Mouse (Mus musculus): ENCODE data around the gene Scfd2.

Gene Scfd2

DNA sequence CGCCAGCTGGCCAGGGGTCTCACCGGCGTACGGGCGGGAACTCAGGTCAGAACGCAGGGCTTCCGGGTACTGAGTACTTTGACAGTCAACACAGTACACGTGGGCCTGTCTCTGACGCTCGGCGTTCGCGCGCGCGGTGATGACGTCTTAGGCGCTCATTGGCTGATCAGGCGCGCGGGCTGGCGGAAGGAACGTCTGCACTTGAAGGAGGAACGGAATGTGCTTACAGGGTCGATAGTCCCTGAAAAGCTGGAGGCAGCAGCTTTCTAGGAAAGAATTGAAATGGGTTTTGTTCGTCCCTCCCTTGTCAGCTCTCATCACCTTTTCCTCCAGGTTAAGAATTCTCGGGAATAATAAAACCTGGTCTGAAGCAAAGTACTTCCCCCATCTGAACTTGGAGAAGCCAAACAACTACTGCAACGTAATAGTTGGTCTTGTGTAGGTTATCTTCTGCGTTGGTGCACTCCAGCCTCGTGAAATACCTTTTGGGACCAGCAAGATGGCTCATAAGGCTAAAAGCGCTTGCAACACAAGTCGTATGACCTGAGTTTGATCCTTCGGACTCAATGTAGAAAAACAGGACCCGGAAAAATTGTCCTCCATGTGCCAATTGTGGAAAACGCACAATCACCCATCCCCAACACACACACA is at the start of gene Scfd2:
Gene Scfd2 (minus strand): TSS at position 130 of the 651 bp plus-strand sequence.
- peak; percentile 97 for DNase-seq

DNA sequence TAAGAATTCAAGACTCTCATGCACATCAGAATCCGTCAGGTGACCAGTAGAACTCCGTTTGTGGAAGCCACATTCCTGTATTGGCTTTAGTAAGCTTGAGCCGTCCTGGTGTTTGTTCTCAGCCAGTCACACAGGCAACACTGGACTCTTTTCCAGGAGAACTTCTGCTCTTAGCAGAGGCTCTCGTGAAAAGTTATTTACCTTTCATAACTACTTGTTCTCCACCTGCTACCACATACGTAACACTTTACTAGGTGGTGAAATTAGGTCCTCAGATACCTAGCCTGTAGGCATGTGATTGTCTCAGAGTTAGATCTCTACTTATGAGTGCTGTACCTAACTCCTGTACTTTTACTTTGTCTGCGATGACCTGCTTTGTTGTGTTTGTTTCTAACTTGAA is 40.2 kb upstream of the Scfd2 start:
- DNase-seq: no peak

DNA sequence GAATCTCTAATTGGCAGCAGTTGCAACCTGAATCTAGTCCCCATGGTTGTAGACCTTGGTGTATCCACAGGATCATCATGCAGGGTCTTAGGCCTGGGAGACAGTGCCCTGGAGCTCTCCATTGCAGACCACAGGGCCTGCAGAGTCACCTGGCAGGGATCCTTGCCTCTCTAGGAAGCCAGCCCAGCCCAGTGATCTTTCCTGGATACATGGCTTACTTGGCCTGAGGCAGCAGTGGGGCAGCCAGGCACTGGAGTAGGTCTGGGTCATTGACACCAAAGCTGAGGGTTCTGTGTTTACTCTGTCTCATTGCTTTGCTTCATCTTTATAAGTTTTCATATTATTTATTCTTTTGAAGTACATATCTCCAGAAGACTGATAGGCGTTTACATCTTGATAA is 29.6 kb upstream of the Scfd2 start:
- no peak for DNase-seq

DNA sequence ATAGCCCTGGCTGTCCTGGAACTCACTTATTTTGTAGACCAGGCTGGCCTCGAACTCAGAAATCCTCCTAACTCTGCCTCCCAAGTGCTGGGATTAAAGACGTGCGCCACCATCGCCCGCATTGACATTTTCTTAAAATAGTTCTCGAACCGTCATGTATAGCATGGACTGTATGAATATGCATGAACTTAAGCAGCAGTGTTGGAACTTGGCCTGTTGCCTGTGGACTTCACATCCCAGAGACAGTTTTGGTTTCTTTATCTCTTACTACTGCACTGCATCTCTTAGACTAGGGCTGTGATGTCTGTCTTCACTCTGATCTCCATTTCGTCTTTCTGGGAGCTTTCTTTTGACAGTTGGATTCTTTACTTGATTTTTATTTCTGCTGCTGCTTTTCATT is 18.0 kb upstream of the Scfd2 start:
- no peak for DNase-seq

DNA sequence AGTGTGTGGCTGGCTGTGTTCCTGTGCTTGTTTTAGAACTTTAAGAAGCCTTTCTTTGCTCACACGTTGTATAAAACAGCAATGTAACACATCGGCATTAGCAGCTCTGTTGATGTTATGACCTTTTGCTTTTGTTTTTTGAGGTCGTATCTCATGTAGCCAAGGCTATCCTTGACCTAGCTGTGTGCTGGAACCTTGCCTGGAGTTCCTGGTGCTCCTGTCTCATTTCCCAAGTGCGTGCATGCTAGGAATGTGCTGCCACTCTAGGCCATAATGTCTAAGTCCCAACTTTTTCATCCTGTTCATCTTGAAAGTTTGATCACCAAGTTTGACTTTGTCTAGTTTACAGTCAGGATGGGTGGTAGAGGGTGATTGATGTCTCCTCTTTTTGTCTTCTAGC is 14.0 kb upstream of the Scfd2 start:
- DNase-seq: no peak

DNA sequence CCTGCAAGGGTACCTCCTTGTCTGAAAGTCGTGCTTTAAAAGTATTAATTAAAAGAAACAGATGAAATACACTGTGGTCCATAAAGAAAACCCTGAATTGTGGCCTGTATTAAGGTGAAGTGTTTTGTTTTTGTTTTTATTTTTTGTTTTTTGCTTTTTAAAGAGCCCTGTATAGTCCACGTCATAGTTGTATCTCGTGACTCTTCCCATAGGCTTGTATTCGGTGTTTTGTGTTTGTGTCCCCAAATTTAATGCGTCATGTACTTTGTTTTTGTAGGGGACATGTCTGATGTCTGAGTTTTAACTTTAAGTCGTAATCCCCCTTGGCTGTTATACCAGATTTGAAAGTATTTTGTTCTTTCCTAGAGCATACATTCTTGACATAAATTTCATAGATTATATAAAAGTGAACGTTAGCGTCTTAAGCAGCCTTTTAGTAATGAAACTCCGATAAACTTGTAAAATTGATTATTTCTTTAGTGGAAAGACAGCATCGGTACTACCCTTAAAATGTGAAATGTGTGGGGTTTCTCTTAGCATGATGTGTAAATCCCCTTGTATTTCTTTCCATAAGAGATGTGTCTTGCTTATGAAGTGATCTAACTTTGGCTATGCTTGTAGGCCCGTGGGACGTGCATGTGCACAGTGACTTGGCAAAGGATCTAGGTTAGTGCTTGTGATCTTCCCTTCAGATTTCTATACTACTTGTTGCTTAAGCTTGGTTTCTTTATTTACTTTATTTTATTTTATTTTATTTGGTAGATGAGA is 4.8 kb upstream of the Scfd2 start:
- no peak for DNase-seq

DNA sequence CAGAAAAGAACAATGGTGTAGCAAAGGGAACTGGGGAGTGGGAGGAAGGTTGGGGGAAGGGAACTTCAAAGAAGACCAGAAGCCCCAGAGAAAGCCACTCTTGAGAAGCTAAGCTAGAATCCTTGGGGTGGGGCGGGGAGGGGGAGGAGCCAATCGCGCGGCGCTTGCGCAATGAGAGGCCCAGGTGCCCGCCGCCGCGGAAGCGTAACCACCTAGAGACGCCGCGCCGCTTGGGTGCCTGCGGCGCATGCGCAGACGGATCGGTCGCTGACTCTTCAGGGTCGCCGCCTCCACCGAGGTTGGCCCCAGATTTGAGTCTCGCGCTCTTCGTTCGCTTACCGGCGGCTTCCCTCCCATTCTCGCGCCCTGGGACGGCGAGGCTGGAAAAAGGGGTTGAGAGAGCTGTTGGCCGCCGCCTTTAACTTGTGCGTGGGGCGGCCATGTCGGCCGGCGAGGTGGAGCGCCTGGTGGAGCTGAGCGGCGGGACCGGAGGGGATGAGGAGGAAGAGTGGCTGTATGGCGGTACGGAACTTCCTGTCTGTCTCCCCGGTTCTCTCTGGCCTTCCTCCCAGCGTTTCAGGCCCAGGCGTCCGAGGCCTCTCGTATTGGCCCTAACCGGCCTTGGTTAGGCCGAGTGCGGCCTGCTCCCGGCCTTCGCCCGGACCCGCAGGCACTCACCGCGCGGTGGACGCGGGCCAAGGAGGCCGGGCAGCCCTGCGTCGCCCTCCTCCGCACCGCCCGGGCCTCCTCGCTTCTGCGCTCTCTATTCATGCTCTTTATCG is 3.9 kb upstream of the Scfd2 start, which contains the start of gene Fip1l1:
Gene Fip1l1 (plus strand): TSS at position 210 of the 782 bp plus-strand sequence.
- peak; percentile 96 for DNase-seq

DNA sequence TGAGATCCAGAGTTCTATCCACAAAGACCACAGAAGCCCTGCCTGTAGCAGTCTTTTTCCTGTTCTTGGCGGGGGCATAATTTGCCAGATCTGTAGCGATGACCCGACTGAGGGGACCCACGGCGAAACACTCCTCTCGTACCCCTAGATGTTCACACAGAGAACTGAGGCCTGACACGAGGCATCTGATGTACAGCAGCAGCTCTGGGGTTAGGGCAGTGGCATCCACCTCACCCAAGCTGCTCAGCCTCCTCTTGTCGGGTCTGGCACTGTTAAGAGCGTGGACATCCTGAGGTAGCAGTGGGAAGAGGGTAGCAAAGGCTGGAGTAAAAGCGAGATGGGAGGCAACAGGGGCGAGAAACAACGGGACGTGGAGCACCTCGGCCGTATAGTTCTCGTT is 774 bp downstream of the Scfd2 start:
- DNase-seq: no peak

DNA sequence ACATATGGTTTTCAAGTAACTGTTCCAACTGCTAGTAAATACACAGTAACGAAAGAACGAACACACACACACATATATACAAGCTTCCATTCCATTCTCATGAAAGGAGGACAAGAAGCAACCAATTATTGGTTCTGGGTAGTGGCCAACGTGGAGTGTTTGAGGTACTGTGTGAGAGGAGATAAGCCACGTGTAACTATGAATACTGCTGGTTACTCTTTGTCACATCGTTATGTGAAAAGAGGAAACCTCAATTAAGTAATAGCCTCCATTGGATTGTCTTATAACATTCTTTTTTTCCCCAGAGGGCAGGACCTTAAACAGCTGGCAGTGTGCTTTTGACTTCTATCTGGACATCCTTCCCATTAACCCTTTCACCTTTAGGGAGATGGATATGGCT is 4.5 kb downstream of the Scfd2 start:
- DNase-seq: no peak

DNA sequence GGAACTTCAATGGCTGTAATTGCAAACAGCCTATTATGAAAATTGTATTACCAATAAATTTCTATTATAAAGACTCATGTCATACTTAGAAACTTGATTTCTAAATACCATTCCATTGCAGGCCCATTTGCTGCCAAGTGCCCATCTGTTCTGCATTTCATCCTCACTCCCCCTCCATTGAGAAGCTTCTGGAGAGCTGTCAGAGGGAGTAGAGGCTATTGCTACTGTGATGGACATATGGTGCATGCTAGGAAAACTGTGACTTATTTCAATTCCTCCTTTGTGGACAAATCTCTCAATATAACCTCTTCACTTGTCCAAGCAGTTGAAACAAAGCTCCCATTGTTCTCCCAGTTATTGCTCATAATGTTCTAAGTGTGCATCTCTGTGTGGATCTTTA is 19.9 kb downstream of the Scfd2 start:
- DNase-seq: peak; percentile 10

DNA sequence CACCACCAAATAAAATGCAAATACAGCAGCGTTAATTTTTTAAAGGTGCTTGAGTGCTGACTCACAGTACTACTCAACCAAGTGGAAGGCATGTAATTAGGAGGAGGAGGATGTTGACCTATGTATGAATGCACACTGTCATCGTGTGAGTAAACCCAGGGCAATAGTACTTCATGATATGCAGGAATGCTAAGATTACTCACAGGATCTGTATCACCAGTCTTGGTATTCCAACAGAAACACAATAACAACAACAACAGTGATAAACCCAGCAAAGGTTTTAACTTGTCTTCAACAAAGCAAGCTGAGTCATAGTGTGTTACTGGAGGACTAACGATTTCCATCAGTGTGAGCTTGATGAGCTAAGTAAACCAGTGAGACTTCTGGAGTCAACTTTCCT is 38.9 kb downstream of the Scfd2 start:
- no peak for DNase-seq

DNA sequence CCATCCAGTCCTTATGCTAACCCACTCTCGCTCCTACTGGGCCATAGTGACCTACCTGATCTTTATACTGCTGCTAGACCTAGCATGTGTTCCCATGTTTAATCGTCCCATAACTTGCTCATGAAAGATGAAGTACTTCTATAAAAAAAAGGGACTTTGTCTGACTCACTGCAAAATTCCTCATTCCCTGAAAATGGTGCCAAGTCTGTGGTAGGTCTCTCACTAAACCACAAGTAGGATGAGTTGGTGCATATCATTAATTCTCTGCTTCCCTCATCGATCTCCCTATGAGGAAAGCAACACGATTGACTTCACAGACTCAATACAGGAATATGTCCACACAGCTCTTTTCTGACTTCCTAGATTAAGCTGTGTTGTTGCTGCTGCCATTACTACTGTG is 46.9 kb downstream of the Scfd2 start:
- DNase-seq: no peak

DNA sequence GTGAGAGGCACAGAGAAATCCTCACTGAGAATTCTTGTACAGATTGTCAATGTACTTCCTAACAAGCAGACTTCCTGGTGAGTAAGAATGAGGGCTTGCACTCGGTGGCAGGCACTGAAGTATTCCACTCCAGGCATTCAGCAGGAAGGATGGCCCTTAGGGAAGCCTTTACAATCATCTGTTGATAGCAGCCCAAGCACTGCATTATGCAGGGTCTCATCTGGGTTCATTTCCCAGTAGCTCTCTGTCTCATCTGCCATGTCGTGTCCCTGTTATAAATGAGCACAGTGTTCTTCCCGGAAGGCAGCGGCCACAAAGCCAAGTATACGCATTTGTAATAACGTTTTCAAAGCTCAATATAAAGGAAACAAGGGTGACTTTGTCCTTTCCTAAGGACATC is 48.9 kb downstream of the Scfd2 start:
- DNase-seq: no peak

DNA sequence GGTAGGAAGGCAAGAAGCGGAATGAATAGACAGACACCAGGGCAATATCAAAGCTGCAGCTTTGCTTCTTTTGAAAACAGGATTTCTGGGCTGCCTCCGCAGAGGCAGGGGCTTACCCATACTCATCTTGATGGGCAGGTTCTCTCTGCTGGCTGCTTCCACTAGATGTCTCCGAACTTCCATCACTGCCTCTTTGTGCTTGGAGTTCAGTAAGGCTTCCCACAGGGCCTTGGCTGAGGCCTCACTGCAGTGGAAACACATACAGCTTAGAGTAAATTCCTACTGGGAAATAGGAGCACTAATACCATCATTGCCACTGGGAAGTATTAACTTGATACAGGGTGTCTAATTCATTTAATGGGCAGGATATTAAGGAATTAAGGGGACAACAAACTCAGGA is 49.5 kb downstream of the Scfd2 start:
- DNase-seq: no peak

DNA sequence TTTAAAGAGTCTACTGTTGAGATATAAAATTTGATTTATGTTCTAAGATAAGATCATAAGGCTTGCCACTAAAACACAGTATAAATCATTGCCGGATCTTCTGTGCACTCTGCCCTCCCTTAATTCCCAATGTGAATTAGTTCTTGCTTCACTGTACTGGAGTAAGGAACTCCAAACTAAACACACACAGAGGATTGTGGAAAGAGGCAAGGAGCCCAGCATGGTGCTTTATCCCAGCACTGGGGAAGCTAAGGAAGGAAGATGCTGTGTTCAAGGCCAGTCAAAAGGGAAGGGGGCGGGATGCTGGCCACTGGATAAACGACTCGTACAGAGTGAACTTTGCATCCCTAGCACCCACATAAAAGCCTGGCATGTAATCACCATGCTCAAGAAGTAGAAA is 51.1 kb downstream of the Scfd2 start:
- no peak for DNase-seq

DNA sequence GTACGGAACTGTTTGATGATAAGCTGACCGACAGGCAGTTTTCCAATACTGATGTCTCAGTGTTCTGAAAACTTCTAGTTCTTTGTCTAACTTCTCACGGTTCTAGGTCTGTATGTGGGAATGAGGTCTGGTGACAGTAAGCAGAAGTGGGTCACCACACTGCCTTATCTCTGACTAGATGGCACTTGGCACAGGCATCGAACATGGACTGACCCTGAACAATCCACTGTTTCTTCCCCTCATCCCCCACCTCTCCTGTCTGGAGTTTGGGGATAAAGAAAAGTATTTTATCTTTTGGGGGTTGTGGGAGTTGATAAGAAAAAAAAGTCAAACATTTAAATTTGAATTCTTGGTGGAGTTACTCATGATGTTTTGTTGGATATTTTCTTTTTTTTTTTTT is 51.6 kb downstream of the Scfd2 start:
- DNase-seq: no peak

DNA sequence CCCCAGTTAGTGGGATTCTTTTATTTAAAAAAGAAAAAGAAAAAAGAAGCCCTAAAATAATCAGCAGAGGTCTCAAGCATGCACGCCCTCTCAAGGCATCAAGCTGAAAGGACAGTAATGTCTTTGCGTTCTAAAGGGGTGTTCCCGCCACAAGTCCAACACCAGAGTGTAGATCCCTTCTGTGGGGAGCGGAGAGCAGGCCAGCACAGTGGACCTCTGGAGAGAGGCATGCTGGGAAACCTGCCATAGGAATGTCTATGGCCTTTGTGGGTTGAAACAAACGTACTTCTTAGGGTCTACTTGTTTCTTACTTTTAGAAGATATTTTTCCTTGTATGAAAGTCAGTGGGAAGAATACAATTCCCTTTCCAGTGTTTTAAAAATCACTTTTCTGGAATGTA is 52.4 kb downstream of the Scfd2 start:
- DNase-seq: no peak

DNA sequence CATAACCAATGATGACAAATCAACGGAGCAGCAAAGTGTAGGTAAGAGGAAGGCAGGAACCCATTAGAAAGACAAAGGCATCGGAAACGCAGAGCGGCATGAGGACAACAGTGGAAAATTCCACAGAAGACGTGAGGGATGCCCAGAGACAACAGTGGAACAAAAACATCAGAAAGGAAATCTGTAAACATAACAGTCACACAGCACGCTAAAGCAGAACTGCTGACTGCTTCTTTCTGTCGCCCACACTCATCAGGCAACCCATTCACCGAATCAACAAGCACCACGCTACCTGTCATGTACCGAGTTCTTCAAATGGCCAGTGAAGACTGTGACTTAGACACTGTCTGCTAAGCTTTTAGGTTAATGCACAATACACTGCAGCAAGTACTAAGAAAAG is 55.0 kb downstream of the Scfd2 start:
- peak; percentile 36 for DNase-seq

DNA sequence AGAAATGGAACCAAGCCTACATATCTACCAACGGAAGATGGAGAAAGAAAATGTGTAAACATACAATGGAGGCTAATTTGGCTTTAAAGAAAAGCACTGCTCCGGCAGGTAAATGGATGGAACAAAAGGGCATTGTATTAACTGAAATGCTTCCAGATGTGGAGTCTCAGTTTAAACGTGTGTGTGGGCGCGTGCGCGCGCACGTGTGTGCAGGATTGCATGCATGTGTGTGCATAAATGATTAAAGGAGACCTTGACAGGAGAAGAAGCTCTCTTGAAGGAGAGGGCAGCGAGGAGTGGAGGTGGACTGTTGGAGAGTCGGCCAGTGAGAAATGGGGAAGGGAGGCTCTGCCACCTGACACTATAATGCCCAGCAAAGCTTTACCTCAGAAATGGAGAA is 58.4 kb downstream of the Scfd2 start:
- DNase-seq: no peak

DNA sequence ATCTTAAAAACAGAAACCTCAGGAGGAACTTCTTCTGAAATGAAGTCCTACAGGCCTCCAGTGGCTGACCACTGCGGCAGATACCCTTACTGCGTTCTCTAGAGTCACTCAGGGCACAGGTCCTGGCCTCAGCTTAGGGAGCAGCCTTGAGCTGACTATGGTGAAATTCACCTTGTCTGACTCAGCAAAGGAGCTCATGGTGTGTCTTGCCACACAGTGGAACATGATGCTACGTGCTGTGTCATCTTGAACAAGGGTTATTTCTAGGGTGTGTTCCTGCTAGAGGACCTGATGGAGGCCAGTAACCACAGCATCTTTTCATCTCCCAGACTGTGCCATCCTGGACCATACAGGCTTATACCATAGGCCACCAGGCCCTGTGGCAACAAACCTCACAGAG is 60.7 kb downstream of the Scfd2 start:
- DNase-seq: no peak

DNA sequence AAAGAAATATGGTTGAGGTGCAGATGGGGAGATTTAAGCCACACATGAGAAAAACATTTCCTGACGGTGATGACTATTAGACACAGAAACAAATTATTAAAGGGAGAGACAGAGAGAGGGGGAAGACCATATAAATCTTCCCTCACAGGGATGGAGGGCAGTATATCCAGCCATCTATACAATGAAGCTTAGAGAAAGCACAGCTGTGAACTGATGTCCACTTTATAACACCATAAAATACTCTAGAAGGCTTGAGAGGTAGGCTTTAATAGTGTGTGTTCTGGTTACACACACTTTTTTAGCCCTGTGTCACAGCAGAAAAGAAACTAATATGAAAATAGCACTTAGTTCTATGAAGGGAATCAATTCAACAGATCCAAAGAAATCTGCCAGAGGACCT is 61.9 kb downstream of the Scfd2 start:
- no peak for DNase-seq

DNA sequence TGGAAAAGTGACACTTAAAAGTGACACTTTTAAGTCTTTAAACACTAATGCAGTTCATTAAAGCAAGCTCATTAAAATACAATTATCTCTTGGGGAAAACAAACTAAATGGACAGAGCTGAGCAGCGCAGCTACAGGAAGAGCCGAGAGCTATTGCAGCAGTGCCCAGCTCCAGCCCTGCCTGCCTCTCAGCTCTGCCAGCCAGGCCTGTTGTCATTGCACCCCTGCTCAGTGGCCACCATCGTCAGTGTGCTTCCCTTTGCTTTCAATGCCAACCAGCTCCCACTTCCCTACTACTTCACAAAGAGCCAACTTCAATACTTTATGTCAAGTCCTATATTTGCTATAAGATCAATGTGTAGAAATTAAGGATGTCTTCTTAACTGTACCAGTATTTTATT is 63.8 kb downstream of the Scfd2 start:
- no peak for DNase-seq

DNA sequence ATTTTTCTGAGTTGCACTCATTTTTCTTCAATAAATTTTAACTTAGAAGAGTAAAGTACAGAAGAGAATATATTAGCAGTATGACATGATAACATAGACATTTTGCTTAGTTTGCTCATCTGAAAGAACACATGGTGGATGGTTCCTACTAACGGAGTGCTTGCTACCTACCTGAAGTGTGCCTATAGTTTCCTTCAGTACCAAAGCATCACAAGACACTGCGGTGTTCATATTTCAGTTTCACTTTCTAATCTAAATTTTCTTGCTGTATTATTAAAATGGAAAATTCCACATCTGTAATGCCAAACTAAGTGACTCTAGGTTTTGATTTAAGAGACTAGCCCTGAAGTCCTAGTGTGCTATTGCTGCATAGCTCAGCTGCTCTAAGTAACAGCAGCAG is 74.8 kb downstream of the Scfd2 start:
- no peak for DNase-seq
